Mouse (Mus musculus) left cerebral cortex, adult 9 months (tissue): ENCODE measurements at regions not wholly inside any gene's neighbourhood (a gene's known extent, or its start where the extent isn't known, plus 50 kb on each side); places are given as distances from the start of the nearest gene placed in this dataset.
A peak's percentile ranks its signal among the peaks of the same experiment; 100 is the strongest.

ENCODE experiments used
- DNase-seq, 2 experiments: peaks; one replicate each; pipeline ENCODE4 v3.0.0; 2022; ENCODE audit warnings: low spot score in 2 of 2

DNA sequence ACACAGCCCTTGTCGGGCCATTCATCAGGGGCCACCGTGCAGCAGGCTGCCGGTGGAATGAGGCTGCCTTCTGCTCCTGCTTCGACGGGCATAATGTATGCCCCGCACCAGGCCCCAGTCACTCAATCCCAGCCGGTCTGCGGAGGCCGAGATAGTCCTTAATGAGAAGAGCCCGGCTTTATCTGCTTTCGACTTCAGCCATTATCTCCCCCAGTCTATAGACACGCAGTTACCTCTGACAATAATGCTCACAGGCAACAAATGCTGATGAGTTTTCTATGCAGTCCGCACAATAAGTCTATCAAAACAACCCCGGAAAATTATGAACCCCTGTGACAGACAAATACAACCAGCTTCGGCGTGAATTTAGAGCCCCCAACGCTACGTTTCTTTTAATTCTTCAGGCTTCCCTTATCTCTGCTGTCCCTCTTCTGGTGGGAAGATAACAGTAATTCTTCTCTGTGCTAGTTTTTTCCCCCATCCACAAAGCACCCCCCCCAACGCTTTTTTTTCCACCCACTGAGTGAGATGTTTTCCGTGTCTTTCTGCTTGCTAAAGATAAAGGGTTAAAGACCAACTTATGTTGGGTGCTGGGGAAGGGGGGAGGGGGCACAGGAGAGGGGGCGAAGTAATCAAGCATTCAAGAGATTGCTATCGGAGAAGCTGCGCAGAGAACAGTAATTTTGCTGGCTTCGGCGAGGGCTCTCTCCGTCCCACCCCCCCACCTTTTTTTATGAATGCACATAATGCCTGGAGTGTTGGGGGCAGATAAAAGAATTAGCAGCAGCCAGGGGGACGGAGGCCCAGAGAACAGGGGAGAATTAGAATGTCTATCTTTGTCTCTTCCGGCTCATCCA, 117.8 kb downstream of the Mrm1 start:
- DNase-seq: no peak

DNA sequence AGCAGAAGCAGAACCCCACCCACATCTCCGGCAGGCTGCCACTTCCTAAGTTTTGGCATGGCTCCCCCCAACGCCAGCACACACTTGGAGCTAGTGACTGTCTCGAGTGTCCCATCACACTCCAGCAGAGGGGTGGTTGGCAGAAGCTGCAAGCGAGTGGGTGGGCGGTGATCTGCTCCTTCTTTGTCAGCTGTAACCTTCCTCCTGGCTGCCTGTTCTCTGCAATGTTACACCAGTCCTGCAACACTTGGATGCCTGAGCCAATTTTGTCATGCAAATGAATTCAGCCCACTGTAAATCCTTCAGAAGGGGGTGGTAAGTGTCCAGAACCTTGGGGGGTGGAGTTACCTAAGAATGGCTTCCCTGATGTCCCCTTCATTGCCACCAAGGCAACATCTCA, 121.8 kb downstream of the Mrm1 start:
- peak; percentile 69 to 90 for DNase-seq

DNA sequence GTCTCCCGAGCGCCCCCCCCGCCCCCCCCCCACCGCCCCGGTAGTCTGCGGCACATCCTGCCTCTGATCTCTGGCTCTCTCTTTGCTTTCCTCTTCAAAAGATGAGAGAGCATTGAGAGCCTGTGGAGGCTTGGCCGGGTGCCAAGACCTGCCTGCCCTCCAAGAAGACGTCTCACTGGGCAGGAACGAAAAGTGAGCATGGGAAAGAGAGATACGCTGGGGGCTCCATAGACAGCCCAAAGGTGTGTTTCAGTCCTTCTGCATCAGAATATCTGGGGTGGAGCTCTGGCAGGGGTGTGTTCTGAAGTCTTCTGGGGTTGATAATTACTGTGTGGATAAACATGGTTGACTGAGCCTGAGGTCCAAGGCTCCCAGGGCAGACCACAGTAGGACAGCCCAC, 126.7 kb downstream of the Mrm1 start:
- DNase-seq: no peak

DNA sequence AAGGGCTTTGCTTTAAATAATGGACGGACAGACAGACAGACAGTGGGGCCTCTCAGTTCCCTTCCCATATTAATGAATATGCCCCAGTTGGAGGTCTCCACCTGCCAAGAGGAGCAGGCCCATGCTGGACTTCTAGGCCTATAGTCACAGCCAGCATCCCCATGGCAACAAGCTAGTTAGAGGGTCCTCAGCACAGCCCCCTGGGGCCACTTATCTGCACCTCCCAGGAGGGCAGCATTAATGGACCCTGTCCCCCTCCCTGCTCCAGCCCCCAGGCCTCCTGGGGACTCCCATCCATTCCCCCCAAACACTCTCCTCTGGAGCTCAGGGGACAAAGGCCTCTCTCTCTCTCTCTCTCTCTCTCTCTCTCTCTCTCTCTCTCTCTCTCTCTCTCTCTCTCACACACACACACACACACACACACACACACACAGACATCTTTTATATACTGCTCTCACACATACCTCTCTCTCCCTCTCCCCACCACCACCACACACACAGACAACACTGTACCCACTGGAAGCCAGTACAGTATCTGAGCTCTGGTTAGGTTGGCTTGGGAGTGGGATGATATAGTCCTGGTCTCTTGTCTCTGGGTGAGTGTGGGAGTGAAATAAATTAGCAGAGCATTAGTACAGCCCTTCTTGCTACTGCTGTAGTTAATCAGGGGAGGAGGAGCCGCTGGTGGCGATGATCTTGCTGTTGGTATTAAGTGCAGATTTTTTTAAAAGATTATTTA, 127.7 kb downstream of the Mrm1 start:
- no peak for DNase-seq

DNA sequence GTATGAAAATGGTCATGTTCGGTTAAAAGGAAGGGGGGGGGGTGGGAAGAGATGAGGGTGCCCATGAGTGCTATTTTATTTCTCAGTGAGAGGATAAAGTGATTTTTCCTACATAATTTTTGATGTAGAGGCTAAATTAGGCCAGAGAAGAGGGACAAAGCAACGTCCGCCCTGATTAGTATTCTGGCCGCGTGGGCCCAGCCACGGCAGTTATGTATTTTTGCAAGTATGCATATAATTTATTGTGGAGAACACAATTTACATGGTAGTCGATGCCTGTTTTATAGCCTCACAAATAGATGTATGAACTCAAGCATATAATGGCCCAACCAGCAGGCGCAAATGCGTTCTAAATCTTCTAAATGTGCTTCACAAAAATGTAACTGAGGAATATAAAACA, 132.8 kb downstream of the Mrm1 start:
- no peak for DNase-seq

DNA sequence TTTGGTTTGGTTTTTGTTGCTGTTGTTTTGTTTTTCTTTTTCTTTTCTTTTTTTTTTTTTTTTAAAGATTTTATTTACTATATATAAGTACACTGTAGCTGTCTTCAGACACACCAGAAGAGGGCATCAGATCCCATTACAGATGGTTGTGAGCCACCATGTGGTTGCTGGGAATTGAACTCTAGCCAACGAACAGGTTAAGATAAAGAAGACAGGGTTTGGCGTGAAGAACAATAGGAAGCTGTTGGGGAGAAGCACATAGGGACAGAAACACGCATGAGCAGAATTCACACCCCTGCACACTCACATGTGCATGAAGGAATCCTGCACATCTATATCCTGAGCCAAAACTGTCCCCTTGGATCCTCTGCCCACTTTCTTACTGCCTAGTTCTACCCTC, 135.0 kb downstream of the Mrm1 start:
- DNase-seq: no peak

DNA sequence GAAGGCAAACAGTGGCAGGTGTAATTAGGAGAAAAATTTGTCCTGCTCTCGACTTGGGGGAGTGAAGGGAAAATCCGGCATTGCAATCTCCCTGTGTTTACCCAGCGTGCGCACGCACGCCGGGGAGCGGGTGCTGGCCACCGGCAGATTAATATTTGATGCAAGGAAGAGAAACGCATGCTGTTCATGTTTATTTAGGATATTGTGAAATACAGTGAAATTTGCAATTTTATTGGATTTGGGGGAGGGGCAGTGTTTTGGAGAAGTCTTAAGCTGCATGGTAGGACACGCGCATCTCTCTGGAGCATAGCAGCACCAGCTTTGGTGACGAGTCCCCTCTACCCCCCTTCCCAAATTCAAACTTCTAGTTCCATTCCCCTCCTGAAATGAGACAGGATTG, 136.4 kb downstream of the Mrm1 start:
- DNase-seq: no peak

DNA sequence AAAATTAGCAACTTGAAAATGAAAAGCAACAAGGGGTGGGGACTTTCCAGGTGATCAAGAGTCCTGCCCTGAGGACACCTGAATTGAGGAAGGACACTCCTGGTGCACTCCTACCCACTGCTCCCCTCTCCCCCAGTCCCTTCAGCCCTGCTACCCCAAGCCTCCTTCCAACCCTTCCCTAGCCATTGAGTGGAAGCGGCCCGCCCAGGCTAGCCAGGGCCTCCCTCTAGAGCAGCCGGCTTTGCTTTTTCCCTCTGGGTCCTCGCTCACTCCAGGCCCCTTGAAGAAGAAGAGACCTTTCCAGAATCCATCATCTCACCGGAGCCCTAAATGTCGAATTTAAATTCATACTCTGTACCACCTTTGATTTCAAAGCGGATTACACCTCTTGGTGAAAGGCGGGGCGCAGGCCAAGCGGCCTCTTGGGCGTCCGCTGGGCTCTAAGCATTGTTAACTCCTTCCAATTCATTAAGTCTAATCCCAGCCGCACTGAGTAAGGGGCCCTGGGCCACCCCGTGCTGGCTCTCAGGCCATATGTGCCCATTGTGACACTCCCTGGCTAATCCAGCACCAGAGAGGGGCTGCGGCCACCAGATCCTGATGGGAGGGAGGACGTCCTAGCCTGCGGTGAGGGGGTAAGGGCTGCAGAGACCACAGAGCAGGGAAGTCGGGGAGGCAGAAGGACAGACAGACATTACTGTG, 142.8 kb downstream of the Mrm1 start:
- no peak for DNase-seq

DNA sequence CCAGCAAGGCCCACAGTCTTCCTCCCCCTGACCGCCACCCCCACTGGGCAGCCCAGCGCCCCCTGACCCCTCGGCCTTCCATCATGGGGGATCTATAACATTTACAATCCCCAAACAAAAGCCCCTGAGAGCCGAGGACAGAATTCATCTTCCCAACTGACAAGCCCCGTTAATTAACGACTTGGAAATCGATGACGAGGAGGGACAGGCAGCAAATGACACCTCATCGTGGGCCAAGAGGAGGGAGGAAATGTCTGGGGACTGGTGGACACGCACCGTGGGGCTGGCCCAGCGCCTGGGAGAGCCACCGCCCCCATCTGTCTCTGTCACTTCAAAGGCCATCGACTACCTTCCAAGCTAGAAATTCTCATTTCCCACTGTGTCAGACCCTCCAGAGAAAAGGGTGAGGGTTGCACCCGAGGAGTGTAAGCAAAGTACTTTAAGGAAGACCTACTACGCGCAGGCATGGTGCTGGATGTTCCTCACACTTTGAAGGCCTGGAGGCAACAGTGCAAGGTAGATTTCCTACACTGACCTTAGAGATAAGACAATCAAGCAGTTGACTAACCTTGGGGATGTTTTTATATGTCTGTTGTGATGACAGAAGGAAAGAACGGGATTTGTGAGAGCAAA, 146.4 kb downstream of the Mrm1 start:
- no peak for DNase-seq

DNA sequence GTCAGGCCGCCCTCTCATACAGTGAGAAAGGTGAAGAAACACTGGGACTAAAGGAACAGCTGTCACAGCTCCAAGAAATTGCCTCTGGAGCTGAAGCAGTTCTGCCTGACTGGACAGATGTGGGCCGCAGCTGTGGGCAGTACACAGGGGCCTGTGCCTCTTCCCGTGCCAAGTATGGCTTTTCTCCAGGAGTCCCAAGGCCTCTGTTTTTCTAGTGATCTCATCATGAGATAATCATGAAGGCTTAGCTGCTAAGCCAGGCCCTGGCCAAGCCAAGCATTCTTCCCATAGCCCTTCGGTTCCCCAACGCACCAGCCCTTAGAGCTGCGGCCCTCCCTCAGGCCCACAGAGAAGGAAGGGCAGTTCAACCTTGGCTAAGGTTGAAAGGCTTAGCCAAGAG, 146.2 kb upstream of the Lhx1 start:
- no peak for DNase-seq

DNA sequence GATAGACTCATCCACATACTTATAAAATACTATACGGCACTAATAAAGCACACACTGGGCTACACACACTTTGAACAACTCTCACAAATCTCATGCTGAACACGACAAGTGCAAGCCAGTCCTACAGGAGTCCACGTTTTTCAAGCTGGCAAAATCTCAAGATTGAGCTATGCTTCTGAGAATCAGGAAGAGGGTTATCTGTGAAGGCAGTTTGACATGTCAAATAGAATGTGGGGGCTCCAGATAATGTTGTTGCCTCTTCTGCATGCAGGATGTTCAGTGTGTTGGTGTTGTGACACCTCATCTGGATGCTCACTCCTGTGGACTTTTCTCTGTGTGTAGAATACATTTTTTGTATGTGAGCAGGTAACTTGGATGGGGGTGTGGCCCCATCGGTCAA, 142.4 kb upstream of the Lhx1 start:
- DNase-seq: no peak

DNA sequence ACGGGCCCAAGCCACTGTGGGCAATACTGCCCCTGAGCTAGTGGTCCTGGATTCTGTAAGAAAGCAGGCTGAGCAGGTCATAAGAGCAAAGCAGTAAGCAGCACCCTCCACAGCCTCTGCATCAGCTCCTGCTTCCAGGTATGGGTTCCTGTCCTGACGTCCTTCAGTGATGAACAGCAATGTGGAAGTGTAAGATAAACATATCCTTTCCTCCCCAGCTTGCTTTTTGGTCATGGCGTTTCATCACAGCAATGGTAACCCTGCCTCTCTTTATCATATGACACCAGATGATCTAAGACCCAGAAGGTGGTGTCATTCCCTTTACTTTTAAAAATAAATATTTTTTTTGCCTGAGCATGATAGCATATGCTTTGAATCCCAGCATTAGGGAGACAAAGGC, 138.9 kb upstream of the Lhx1 start:
- no peak for DNase-seq

DNA sequence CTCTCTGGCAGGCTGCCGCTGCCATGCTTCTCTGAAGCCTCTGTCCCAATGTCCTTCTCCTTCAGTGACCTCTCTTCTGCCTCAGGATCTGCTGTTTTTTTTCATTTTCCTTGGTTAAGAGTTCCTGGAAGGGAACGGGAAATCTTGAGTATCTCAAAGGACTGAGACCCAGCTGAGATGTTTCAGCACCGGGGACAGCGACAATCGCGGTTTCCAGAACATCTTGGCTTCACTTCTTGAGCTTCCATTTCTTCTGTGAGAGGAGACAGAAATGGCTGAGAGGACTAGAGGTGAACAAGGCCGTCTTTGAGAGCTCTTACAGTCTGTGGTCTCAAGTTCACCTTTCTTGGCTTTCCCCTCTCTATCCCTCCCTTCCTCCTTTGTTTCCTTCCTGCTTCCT, 136.6 kb upstream of the Lhx1 start:
- no peak for DNase-seq

DNA sequence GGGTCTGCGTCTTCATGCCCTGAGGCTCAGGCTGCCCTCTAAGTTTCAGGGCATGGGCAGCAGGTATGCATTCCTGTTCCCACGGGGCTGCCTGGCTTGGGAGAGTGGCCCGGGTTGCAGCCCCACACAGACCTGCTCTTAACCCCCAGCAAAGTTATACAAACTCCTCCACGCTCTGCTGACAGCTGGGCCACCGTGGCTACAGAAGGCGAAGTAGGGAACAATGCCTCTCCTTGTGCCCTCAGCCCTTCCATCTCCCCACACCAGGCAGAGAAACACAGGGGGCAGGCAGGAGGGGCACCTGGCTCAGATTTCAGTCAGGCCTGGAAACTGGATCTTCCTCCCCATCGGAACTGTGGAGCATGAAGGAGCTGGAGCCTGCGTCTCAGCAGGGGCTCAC, 135.5 kb upstream of the Lhx1 start:
- DNase-seq: no peak

DNA sequence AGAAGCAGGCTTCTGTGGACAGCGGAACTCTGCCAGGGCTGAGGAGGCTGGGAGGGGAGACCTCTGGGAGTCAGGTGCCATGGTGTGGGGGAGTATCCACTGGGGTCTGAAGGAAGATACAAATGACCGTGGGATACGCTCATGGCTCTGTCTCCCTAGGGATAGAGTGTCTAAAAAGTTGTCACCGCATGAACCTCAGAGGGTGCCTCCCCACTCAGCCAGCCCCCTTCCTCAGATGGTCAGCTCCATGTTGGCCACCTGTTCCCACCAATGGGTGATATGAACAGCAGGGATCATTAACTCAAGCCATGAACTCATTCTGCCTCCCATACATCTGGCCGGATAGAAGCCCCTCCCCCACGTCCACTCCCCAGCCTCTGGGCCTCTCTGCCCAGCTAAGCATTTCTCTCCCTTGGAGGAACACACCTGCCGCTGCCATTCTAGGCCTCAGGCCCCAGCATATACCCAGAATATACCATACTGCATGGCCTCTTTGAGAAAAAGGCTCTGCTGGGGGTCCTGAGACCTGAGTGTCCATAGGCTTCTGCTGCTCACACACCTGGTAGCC, 134.1 kb upstream of the Lhx1 start:
- no peak for DNase-seq

DNA sequence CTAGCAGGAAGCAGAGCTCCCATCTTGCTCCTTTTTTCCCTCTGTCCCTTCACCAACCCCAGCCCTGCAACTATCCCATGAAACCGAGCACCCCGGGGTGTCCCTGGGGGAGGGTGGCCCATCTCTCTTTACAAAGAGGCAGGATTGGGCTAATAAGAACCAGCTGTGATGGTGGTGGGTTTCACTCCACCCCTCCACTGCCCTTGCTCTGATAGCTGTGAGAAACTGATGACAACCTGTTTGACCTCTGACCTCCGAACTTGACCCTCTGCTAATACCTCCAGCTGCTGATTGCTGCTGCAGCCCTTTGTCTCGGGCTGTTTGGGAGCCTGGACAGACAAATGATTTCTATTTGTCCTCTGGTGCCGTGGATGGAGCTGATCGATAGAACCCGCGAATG, 128.1 kb upstream of the Lhx1 start:
- DNase-seq: no peak

DNA sequence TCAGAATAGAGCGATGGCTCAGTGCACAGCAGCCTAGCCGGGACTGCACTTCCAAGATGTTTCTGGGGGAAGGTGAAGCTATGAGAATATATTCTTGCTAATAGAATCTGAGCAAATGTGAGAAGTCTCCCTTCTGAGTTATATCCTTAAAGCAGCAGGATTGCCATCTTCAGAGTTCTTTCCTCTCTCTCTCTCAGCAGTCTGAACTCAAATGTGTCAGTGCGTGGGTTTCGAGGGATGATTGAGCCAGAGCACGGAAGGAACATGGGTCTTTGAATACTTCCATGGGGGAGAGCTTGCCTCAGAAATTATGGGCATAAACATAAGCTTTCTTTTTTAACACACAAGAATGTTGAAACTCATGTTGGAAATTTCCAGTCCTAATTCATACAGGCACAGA, 123.6 kb upstream of the Lhx1 start:
- no peak for DNase-seq

DNA sequence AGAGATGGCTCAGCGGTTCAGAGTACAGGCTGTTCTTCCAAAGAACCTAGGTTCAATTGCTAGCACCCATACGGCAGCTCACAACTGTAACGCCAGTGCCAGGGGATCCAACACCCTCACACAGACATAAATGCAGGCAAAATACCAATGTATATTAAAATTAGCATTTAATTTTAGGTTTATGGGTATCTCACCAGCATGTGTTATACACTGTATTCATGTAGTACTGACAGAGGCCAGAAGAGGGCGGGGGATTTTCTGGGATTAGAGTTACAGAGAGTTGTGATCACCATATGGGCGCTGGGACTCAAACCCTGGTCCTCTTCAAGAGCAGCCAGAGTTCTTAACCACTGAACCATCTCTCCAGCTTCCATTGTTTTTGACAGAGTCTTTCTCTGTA, 121.8 kb upstream of the Lhx1 start:
- no peak for DNase-seq

DNA sequence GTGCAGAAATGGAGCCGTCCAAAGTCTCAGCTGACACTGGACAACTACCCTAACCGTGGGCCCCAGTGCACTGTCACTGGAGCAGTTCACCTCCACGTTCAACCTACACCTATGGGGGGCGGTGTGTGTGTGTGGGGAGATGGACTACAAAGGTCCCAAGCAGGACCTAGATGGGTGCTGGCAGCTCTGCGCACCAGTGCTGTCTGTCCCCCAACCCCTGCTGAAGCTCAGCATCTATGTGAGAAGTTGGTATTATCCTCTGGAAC, 117.7 kb upstream of the Lhx1 start:
- DNase-seq: no peak

DNA sequence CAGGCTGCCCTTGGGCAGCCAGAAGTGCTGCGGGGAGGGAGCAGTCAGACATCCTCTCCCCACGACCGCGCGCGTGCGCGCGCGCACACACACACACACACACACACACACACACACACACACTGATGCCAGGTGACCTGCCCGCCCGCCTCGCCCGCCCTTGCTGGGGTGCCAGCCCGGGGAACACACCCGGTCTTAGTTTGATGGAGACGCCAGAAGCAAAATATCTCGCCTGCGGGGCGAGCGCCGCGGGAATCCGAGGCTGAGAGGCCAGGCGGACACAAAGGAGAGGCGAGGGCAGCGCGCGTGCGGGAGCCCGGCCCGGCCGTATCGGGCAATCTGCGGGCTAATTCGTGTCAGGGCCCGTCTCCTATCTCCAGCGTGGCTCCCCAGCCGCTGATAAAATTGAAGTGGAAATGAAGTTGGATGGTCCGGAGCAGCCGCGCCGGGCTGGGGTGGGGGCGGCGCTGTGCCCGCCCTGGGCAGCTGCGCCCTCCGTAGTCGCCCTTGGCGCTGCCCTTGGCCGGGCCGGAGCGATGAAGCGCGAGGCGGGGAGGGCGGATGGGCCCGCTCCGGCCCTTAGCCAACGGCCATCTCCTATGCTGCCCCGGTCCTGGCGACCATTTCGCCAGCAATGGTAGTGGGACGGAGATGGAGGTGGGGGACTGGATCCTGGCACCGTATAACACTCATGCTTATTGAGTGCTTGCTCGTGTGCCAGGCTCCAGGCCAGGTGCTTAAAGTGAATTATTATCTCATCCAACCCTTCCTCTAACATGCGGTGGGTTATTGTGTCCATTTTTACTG, 117.2 kb upstream of the Lhx1 start:
- no peak for DNase-seq

DNA sequence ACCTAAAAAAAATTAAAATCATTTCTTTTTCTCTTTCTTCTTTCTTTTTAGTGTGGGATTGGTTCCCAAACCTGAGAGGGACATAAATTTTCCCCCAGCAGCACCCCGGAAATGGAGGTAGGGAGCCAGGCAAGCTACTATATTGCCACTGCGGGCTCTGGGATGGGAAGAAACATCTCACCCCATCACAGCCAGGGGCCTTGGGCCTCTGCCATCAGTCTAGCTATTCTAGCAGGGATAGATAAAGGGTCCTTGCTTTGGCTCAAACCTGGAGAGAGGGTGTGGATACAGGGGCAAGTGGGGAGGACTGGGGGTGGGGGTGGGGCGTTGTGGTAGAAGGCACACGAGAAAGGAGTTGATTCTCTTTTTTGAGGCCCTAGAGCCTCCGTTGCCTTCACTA, 116.3 kb upstream of the Lhx1 start:
- DNase-seq: no peak
